Mouse (Mus musculus) layer of hippocampus, postnatal 36 days (tissue): ENCODE results near the gene Gja6. TPM values are rescaled to one million over a fixed set of nuclear protein-coding genes. Genes with fewer than 3 reads are reported as not detected.

Source experiments
- DNase-seq, 2 experiments: peaks; one replicate each; pipeline ENCODE4 v3.0.0; 2022
- total RNA-seq, 2 experiments: library from RNA; stranded (reverse); gene quantifications; 2 replicates each; pipeline ENCODE4 v1.2.3; 2021

Gene Gja6
- total RNA-seq, result 1 to 10 TPM in 1 of 2 experiments, under 1 TPM in 1; 0.82 to 1.0 TPM

DNA sequence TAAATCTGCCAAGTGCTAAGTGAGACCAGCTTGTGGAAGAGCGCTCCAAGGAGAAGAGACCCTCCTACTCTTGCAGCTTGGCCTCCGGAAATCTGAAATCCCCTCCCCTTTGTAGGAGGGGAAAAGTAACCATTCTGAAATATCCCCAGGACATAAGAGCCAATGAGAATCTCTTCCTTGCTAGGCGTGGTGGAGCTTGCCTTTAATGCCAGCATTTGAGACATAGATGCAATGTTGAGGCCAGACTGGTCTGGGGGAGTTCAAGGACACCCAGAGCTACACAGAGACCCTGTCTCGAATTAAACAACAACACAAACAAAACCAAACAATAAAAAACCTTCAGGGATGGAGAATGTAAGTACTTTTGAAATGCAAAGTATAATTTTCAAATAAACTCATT is at the start of gene Gja6:
TSS of gene Gja6 (minus strand) at position 101 of the 400 bp plus-strand sequence.
- no peak for DNase-seq

DNA sequence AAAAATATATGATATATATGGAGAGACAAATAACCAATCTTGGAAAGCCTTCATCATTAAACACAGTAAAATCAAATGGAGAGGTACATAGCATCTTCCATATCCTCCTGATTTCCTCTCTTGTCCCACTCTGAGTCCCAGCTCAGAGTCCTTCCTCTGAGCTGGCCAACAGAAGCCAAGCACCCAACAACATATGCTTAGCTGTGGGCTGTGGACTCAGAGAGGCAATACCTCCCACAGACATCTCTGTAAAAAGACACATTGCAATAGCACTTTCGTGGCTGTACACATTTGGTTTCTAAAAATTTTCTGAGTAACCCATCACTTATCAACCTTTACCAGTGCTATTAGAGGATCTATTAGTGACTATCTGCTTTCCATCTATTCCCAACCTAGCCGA is 42.7 kb upstream of the Gja6 start:
- DNase-seq, result no peak

DNA sequence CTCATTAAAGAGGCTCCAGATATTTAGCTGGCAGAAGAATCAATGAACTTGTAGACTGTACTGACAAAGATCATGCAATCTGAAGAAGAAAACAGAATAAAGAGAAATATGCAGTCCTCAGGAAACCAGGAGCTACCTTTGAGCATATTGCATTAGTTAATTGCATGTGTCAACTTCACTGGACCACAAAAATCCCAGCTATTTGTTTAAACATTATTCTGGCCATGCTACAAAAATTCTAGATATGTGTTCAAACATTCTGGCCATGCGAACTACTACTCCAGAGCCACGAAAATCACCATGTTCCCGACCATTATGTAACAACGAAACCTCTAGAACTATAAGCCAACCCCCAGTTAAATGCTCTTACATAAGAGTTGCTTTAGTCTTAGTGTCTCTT is 37.9 kb upstream of the Gja6 start:
- no peak for DNase-seq

DNA sequence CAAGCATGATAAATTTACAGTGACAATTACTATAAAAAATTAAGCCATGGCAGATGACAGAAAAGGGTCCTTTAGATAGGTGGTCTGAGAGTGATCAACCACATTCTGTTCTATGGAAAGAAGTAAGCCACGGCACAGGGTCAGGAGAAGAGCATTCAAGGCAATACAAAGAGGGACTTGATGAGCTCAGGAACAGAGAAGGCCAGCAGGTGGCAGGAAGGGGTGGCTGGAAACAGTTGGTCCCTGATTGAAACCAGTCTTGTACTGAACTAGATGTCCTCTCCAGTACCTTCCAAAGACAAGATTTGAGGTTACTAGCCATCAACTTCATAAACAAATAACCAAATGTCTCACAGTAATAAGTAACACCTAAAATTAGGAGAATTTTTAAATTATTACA is 28.7 kb upstream of the Gja6 start:
- DNase-seq, result no peak

DNA sequence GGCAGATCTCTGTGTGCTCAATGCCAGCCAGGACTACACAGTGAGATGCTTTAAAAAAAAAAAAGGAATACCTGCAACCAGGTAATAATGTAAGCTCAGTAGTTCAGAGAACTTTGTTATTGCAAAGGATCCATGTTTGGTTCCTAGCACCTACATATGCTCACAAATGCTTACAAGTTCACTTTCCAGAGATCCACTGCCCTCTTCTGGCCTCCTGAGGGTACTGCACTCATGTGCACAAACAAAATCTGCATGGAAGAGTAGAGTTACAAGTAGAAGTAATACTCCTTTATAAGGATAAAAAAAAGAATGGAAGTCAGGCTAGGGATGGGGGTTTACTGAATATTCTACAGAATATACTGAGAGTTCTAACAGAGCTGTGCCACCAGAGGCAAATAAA is 23.8 kb upstream of the Gja6 start:
- DNase-seq, result no peak

DNA sequence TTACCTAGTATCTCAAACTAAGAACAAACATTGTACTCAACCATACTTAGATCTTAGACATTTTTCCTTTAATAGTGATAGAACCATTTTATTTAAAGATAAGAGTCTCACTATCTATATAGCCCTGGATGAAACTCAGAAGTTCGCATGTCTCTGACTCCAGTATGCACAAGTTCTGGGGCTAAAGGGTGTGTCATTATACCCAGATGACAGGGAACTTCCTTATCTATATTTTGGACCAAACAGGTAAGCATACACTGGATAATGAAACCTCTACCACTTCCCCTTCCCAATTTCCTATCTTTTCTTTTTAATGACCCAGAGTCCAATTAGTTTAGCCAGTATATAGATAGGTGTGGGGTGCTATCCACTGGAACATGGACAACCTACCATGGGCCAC is 22.0 kb upstream of the Gja6 start:
- no peak for DNase-seq

DNA sequence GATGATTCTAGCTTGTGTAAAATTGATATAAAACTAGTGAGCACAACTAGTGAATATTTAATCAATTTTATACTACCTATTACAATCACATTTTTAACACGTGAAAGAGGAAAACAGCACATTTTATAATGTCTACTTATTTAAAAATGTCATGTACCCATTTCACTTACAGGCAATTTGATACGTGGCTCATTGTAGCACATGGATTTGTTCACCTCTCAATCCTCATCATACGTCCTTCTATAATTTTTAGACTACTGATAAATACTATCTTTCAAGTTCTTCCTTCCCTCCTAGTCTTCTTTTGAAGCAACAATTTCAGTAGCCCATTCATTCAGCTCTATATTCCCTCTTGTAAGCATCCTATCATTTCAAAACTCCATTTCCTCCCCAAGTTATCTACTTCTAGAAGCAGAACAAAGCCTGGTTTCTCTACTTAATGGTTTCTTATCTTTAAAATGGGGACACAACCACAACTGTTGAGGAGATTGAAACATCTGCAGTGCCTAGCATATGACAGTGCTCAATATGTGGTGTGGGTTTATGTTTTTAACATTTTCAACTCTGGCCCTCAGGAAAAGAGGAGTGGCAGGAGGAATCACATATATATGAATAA is 12.3 kb upstream of the Gja6 start:
- DNase-seq, result no peak

DNA sequence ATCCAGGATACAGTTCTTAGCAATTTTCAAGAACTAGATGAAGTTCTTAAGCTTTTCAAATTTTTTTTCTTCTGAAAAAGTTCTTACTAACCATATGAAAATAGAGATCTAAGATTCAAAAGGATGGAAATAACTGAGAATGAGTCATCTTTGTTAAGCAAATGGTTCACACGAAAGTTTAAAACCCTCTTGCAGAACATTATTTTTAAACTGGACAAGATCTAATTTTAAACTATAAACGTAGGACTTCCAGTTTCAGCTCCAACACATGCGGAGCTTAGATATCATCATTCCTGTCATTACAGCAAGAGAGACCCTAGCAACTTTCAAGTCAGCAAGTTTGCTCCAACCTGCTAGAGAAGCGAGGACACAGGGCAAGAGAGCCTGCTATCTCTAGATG is 375 bp downstream of the Gja6 start:
- DNase-seq, result no peak

DNA sequence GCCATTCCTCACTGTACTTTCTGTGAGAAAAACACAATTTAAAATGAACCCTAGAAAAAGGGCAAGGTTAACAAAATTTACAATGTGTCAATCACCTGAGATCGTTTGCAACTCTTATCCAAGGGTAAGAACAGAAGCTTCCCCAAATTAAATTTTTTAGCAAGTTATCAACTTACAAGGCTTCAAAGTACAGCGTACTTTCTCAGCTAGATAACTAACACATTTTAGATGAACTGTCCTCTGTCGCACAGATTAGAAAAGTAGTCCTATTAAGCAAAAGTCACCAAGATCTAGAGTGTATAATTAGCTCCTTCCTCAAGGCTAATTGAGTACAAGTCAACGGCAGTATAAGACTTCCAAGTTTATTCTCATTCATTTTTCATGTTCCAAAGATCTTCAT is 939 bp downstream of the Gja6 start:
- no peak for DNase-seq

DNA sequence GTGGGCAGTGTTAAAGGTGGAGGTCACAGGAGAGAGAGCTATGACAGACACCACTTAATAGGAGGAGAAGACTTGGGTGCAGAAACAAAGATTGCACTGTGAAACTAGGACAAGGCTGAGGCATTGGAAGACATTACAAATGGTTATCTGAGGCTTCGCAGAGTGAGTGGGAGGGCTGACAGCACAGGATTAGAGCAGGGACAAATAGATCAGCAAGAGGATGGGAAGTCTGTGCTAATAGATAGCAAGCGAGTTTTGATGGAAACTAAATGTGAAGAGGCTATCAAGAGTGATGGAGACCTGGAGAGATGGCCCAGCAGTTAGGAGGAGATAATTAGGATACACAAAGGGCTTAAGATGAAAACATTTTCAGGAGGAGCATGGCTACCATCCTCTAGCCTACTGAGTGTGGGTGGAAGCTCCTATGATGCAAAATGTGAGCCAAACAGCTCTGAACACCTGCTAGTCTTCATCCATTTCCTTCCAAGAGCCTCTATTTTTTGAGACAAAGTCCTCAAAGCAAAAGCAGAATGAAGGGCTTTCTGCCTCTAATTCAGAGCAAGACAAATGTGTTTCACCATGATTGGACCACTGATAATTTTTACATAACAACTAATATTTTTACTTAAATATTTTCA is 1.7 kb downstream of the Gja6 start:
- no peak for DNase-seq

DNA sequence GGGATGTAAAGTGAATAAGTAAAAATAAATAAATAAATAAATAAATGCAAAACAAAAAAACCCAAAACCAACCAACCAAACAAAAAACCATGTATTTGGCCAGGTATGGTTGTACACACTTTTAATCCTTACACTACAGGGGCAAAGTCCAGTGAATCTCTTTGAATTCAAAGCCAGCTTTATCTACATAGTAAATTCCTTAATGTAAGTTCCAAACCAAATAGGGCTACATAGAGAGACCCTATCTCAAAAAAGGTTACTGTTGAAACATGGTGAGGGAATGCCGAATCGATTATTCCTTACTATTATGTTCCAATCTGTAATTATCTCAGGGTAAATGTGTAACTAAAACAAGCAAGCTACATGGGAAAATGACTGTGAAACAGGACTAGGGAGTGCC is 5.7 kb downstream of the Gja6 start:
- no peak for DNase-seq

DNA sequence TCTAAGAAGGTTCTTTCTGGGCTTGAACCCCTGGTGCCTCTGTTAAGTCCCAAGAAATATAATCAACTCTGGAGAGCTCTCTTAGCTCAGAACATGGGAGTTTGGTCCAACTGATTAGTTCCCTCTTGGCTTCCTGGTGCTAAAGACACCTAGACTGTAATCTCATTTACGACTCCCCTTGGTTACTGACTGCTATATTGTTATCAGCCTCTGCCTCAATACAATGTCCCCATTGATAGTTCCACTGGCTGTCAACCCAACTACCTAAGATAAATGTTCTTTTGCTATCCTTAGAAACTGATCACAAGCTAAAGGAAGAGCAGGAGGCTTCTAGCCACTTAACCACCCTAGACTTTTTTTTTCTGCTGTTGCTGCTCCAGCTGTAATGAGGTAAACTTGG is 14.8 kb downstream of the Gja6 start:
- no peak for DNase-seq

DNA sequence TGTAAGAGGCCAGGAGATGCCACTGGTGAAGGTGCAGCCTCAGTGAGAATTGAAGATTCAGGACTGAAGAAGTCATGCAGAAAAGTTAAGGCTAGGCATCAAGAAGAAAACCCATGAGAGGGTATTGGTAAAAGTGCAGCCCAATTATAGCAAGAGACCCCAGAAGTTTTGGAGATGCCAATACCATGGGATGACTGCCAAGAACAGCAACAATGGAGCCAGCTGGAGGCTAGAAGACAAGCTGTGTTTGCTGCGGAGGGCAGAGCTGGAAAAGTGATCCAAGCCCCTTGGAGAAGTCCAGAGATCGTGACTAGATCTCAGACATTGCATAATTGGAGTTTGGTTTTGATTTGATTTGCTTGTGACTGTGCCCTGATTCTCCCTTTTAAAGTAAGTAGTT is 20.6 kb downstream of the Gja6 start:
- DNase-seq, result no peak

DNA sequence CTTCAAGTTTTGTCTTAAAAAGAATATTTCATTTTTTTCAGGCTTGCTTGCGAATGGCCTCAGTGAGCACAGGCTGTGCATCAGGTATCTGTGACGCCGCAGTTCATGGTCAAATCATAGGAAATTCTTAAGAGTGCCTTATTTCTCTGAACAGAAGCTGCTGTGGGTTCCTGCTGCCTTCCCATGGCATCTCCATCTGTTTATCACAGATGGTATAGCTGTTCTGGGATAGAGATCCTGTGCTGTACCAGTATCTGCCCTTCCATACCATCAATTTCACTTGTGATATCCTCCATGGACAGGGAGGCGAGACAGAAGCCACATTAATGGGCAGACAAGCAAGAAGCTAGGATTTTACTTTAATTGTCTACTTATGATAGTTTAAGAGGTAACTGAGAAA is 40.3 kb downstream of the Gja6 start:
- no peak for DNase-seq

DNA sequence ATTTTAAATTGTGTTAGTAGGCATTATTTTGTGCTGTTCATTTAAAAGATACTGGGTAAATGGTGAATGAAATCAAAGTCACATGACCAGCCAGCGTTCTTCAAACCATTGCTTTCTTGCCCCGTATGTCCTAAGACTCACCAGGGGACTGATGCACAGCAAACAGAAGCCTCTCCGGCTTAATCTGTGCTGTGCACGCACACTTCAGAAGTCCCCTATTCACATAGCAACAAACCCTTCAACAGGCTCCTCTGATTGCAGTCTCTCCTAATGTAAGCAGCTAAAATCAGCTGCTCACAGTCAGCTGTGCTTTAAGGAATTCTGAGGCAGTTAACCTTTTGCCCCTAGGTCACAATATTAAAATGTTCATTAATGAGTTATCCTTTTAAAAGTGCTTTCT is 41.8 kb downstream of the Gja6 start:
- DNase-seq, result no peak

DNA sequence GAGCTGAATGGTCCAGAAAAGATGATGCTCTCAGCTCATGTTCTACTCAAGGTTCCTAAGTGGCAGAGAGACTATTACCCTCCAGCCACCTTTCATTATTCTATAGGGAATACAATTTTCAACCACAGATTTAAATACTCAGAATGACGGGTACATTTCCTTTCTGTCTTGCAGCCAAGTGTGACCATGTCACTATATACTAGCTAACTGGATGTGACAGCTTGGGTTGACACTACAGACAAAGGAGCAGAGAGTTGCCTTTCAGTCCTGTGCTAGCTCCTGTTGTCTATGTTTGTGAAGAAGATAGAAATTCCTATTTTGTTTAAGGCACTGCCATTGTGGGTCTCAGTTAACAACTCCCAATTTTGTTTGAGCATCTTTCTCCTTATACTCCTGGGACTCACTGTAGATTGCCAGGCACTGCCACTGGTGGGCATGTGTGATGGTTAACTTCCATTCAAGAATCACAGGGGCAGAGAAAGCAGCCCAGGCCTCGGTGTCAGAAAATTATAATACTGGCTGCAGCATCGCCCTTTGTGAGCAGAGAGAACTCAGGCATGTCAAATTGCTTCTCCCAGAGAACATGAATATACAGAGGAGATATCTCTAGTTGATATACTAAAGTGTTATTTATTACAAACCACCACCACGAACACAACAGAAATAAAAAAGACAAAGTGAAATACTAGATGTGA is 43.0 kb downstream of the Gja6 start:
- no peak for DNase-seq

Other genes with a start within 250 kb of the Gja6 start
- under 1 TPM; 0.40 to 0.50 TPM for gene Ppef1, start 171.3 kb downstream of the Gja6 start, total RNA-seq
- not detected for gene Rs1, start 139.0 kb downstream of the Gja6 start, total RNA-seq
- 100 to 1,000 TPM; 105 to 106 TPM for gene Cdkl5, start 87.7 kb upstream of the Gja6 start, total RNA-seq
- under 1 TPM; 0.83 to 0.87 TPM for gene Scml2, start 210.1 kb upstream of the Gja6 start, total RNA-seq